Mouse (Mus musculus): ENCODE results near the gene Guca2b. TPM values are rescaled to one million over a fixed set of nuclear protein-coding genes. Genes with fewer than 3 reads are reported as not detected.

The Guca2b gene
- polyA plus RNA-seq, 1 experiment from 2014 or later = not detected

- no peak overlapping the region for H3K27ac ChIP-seq
- no peak overlapping the region for H3K9ac ChIP-seq (replicated peaks)
- ATAC-seq = no peak
- H3K36me3 ChIP-seq = no peaks in the 10 kb centered on the region
- H3K4me1 ChIP-seq (replicated peaks) = no peaks in the 10 kb centered on the region
- H3K27me3 ChIP-seq = no peaks in the 10 kb centered on the region
- no peak overlapping the region for H3K4me2 ChIP-seq (replicated peaks)
- WGBS = 87% methylated on average over 4 of the region's 4 CpGs
- peaks cover 5% of the 10 kb centered on the region; the same call in 1 of the 2 replicates for H3K9me3 ChIP-seq
- H3K4me3 ChIP-seq (replicated peaks) = no peak overlapping the region
Measured at GRCm38 (mm10) chr4:119642666-119643065, 16.1 kb downstream of the Guca2b start.

DNA sequence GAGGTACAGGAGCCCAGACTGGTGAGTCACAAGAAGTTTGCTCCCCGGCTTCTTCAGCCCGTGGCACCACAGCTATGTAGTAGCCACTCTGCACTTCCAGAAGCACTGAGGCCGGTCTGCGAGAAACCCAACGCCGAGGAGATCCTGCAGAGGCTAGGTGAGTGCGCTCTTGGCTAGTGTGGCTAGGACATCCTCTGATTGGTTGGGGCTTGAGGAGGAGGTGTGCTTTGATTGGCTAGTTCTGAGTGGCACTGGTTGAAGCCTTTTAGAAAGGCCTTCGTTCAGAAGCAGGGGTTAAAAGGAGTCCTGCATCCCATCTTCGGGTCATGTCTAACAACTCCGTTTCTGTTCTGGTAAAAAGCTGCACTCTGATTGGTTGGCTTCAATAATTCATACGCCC is 20.1 kb downstream of the Guca2b start:
- 61% methylated on average over 11 of the region's 11 CpGs for WGBS
- peaks cover 13% of the 10 kb centered on the region; the same call in 1 of the 2 replicates for H3K4me1 ChIP-seq (replicated peaks)
- H3K27me3 ChIP-seq = no peaks in the 10 kb centered on the region
- H3K9ac ChIP-seq (replicated peaks) = no peak overlapping the region
- no peak overlapping the region for H3K4me3 ChIP-seq (replicated peaks)
- ATAC-seq = no peak
- H3K4me2 ChIP-seq (replicated peaks) = no peak overlapping the region
- H3K27ac ChIP-seq = no peak overlapping the region
- H3K9me3 ChIP-seq = peaks cover 5% of the 10 kb centered on the region; the same call in 1 of the 2 replicates
- no peaks in the 10 kb centered on the region for H3K36me3 ChIP-seq

DNA sequence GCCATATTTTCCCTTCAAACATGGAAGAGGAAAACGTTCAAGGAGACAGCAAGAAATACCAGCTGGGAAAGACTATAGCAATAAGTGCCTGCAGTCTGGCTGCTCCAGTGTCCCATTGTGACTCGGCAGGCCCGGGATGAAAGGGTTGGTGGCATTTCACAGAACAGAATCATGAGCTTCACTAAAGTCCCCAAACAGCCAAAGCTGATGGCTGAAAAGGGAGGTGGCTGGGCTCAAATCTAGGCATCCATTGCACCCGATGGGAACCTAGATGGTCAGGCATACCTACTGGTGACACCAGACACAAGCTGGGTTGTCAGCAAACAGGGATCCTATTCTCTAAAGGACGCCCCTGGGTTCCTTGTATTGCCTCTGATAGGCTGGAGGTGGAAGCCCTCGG is 20.8 kb downstream of the Guca2b start:
- H3K9ac ChIP-seq (replicated peaks) = no peak overlapping the region
- H3K27ac ChIP-seq = no peak overlapping the region
- no peak for ATAC-seq

DNA sequence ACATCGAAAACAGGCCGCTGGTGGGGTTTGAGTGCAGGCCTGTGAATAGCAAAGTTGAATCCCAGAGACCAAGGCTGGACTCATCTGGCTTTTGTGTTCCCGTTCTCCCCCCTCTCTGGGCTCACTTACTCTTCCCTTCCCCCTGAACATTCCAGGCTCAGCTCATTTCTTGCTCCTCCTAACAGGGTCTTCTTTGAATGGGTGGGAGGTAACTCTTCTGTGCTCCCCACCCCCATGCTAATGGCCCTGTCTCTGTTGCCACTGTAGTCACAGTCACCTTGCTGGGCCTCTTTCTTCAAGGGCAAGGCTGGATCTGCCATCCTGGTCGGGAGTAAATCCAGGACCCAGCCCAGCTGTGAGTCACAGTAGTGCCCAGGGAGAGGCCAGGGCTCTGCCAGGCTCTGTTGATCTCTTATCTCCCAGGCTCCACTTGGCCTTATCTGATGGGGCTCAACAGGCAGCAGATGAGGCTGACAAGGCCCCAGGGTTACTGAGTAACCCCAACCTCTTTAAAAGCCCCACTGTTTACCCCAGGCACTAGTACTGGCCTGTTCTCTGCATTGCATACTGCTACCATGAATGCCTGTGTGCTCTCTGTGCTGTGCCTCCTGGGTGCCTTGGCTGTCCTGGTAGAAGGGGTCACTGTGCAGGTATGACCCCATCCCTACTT is 21.4 kb downstream of the Guca2b start, which contains the start of gene Guca2a:
TSS of gene Guca2a (plus strand) at position 529 of the 670 bp plus-strand sequence.
- Histone ChIP-seq H3K36me3 (no peaks in the 10 kb centered on the region), H3K27me3 (no peaks in the 10 kb centered on the region), H3K9me3 (no peaks in the 10 kb centered on the region), H3K4me1 (replicated peaks) (peaks cover 26% of the 10 kb centered on the region), H3K9ac (replicated peaks) (no peak within 1 kb of the TSS), H3K4me2 (replicated peaks) (no peak within 1 kb of the TSS), H3K27ac (no peak within 1 kb of the TSS), H3K4me3 (replicated peaks) (no peak within 1 kb of the TSS)
- ATAC-seq = no peak
- WGBS = 86% methylated on average over 4 of the region's 4 CpGs

More for the DNA sequence above, 20.8 kb downstream of the Guca2b start:
- peaks cover 5% of the 10 kb centered on the region; the same call in 1 of the 2 replicates for H3K9me3 ChIP-seq
- H3K27me3 ChIP-seq = no peaks in the 10 kb centered on the region
- peaks cover 20% of the 10 kb centered on the region for H3K4me1 ChIP-seq (replicated peaks)
- no peaks in the 10 kb centered on the region for H3K36me3 ChIP-seq
- H3K4me3 ChIP-seq (replicated peaks) = no peak overlapping the region
- 79% methylated on average over 6 of the region's 6 CpGs for WGBS
- H3K4me2 ChIP-seq (replicated peaks) = no peak overlapping the region

DNA sequence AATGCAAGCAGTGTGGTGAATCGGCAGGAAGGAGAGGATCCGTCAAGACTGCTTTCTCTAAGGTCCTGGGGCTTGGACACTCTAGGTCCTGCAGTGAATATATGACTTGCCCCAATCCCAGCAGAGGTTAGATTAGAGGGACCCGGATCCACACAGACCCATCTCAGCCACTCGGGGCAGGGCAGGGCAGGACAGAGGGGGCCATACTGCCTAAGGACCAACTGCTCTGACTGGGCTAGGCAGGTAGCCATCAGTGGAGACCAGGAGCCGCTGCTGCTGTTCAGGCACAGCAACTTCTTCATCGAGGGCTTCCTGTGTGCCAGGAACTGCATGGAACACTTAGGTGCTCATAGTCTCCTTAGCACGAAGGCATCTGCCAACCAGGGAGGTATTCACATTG is 22.0 kb downstream of the Guca2b start:
- no peak for ATAC-seq
- WGBS = 86% methylated on average over 7 of the region's 7 CpGs

GRCm38 (mm10) chr4:119635686-119636085 is 23.1 kb downstream of the Guca2b start:
- peaks cover 30% of the 10 kb centered on the region for H3K4me1 ChIP-seq (replicated peaks)
- no peak for ATAC-seq
- WGBS = 84% methylated on average over 8 of the region's 8 CpGs

More for the DNA sequence above, 22.0 kb downstream of the Guca2b start:
- H3K36me3 ChIP-seq = no peaks in the 10 kb centered on the region
- H3K9ac ChIP-seq (replicated peaks) = no peak overlapping the region
- no peak overlapping the region for H3K4me2 ChIP-seq (replicated peaks)
- H3K4me3 ChIP-seq (replicated peaks) = no peak overlapping the region
- H3K27ac ChIP-seq = no peak overlapping the region
- peaks cover 27% of the 10 kb centered on the region for H3K4me1 ChIP-seq (replicated peaks)
- no peaks in the 10 kb centered on the region for H3K27me3 ChIP-seq
- no peaks in the 10 kb centered on the region for H3K9me3 ChIP-seq

DNA sequence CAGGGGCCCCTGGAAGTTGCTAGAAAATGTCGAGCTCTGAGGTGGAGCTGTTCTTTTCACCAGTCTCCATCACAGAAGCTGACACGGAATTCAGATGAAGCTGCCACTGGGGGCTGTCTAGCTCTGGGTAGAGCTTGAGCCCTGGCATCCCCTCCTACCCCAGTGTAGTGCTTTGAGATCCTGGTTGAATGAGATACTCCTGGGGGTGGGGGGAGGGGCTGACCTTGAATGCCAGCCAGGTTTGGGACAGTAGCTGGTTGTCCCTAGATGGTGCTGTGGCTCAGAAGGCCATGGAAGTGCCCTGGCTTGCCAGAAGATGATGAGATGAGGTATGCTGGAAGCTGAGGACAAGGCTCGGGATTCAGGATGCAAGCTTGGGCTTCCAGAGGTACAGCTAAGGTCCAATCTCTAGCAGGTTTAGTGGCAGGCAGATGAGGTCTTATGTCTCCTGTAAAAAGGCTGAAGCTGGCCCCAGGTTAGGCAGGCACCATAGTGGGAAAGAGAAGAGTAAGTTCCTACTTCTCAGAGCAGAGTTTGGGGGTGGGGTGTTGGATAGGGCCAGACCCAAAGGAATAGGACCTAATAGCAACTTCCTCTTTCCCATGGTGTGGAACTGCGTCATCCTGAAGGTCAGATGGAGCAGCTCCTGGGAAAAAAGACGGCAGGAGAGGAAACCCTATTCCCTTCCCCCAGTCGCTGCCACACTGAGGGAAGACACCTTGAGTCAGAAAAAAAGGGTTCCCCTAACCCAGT is 23.7 kb downstream of the Guca2b start:
- peaks cover 2% of the 10 kb centered on the region; the same call in 1 of the 2 replicates for H3K36me3 ChIP-seq
- 74% methylated on average over 6 of the region's 6 CpGs for WGBS
- no peaks in the 10 kb centered on the region for H3K9me3 ChIP-seq
- ATAC-seq = no peak
- no peak overlapping the region for H3K9ac ChIP-seq (replicated peaks)
- no peak overlapping the region for H3K27ac ChIP-seq
- no peaks in the 10 kb centered on the region for H3K27me3 ChIP-seq
- peaks cover 30% of the 10 kb centered on the region for H3K4me1 ChIP-seq (replicated peaks)
- no peak overlapping the region for H3K4me3 ChIP-seq (replicated peaks)
- no peak overlapping the region for H3K4me2 ChIP-seq (replicated peaks)

More at GRCm38 (mm10) chr4:119635686-119636085, 23.1 kb downstream of the Guca2b start:
- no peak overlapping the region for H3K4me3 ChIP-seq (replicated peaks)
- no peak overlapping the region for H3K27ac ChIP-seq
- no peaks in the 10 kb centered on the region for H3K36me3 ChIP-seq
- H3K9me3 ChIP-seq = no peaks in the 10 kb centered on the region
- no peaks in the 10 kb centered on the region for H3K27me3 ChIP-seq
- H3K9ac ChIP-seq (replicated peaks) = no peak overlapping the region
- H3K4me2 ChIP-seq (replicated peaks) = no peak overlapping the region

- ATAC-seq = no peak
- 87% methylated on average over 3 of the region's 3 CpGs for WGBS
Measured at GRCm38 (mm10) chr4:119633948-119634347, 24.8 kb downstream of the Guca2b start.

DNA sequence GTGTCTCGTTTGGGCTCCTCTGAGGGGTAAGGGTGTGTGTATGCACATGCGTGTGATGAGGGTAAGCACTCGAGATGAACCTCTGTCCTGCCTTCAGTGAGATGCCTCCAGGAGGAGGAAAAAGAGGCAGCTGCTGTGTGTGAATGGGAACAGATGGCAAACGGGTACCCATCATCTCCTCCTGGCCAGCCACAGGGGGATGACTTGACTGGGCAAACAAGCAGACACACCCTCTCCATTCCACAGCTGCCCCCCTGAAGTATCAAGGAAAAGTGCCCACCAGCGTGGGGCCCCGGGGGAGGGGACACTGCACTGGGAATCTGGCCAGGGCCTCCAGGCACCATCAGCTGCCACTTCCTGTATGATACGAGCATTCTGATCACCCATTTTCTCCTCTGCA is 25.4 kb downstream of the Guca2b start:
- peak; percentile 29; the same call in 1 of the 2 replicates for ATAC-seq
- Histone ChIP-seq H3K27ac (peak overlapping the region; percentile 40; the same call in 1 of the 2 replicates), H3K4me2 (replicated peaks) (no peak overlapping the region), H3K9me3 (no peaks in the 10 kb centered on the region), H3K4me1 (replicated peaks) (peaks cover 30% of the 10 kb centered on the region), H3K36me3 (peaks cover 14% of the 10 kb centered on the region), H3K4me3 (replicated peaks) (no peak overlapping the region), H3K27me3 (no peaks in the 10 kb centered on the region), H3K9ac (replicated peaks) (no peak overlapping the region)
- WGBS = 61% methylated on average over 7 of the region's 7 CpGs

More at GRCm38 (mm10) chr4:119633948-119634347, 24.8 kb downstream of the Guca2b start:
- H3K4me2 ChIP-seq (replicated peaks) = no peak overlapping the region
- no peak overlapping the region for H3K4me3 ChIP-seq (replicated peaks)
- peaks cover 30% of the 10 kb centered on the region for H3K4me1 ChIP-seq (replicated peaks)
- no peak overlapping the region for H3K9ac ChIP-seq (replicated peaks)
- no peaks in the 10 kb centered on the region for H3K27me3 ChIP-seq
- no peaks in the 10 kb centered on the region for H3K9me3 ChIP-seq
- H3K27ac ChIP-seq = no peak overlapping the region
- peaks cover 13% of the 10 kb centered on the region for H3K36me3 ChIP-seq

DNA sequence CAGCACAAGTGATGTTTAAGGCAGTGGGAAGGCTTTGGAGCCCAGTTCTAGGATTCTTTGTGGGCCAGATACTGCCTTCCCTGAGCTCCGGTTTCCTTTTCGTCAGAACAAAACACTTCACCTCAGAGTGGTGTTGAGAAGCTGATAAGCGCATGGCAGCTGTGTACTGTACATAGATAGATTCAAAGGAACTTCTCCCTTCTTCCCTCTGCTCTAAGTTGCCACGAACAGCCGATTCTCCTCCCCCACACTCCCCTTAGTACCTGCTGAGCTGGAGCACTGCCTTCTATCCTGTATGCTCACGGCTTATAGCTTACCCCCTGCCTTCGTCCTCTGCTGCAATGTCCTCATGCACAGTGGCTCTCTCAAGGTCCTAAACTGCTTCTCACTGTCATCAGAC is 26.0 kb downstream of the Guca2b start:
- peak overlapping the region; percentile 40; the same call in 1 of the 2 replicates for H3K27ac ChIP-seq

DNA sequence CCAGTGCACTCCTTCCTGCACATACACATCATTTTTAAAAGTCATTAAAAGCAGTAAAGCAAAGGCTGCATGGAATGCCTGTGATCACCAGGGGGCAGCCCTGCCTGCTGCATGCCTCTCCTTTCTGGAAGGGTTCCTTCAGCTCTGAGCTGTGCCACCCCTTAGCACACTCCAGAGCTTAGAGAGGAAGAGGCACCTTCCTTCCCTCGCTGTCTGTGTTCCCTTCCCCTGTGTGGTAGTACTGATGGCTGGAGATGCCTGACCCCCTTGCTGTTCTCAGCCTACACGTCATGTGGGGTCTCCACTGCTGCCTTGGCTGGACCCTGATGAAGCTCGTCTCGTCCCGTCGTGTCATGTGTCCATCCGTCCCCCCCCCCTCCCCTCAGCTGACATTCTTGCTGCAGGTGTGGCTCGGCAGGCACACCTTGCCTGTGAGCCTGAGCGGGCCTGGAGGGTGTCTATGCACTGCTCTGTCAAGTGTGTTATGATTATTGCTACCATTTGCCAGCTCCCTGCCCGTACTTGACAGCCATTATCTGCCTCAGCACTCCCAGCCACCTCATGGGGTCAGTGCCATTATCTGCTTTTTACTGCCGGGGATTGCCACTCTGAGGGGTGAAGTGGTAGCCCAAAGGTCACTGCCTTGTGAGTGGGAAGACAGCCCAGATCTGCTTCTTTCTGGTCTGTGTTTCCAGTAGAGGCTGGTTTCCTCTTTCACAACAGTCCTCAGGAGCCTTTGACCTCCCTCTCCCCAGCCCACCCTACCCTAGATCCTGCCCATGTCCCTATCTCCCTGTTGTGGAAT is 27.4 kb downstream of the Guca2b start:
- peaks cover 35% of the 10 kb centered on the region for H3K4me1 ChIP-seq (replicated peaks)
- H3K36me3 ChIP-seq = peaks cover 16% of the 10 kb centered on the region
- no peak overlapping the region for H3K4me3 ChIP-seq (replicated peaks)
- H3K4me2 ChIP-seq (replicated peaks) = no peak overlapping the region
- 83% methylated on average over 11 of the region's 11 CpGs for WGBS
- ATAC-seq = peak; percentile 22; the same call in 1 of the 2 replicates
- no peaks in the 10 kb centered on the region for H3K27me3 ChIP-seq
- H3K27ac ChIP-seq = no peak overlapping the region
- H3K9me3 ChIP-seq = no peaks in the 10 kb centered on the region
- H3K9ac ChIP-seq (replicated peaks) = 0 out of 2 replicates have a peak overlapping the region, but pooled peaks have one; percentile 28

More for the DNA sequence above, 26.0 kb downstream of the Guca2b start:
- Histone ChIP-seq H3K4me1 (replicated peaks) (peaks cover 30% of the 10 kb centered on the region), H3K4me2 (replicated peaks) (no peak overlapping the region), H3K36me3 (peaks cover 14% of the 10 kb centered on the region), H3K27me3 (no peaks in the 10 kb centered on the region), H3K4me3 (replicated peaks) (no peak overlapping the region), H3K9me3 (no peaks in the 10 kb centered on the region), H3K9ac (replicated peaks) (no peak overlapping the region)
- WGBS = 67% methylated on average over 7 of the region's 7 CpGs
- 0 out of 2 replicates have a peak, but pooled peaks have one; percentile 1 for ATAC-seq

All from midbrain, embryonic 13.5 days (tissue).